Mouse (Mus musculus) kidney, adult 9 months (tissue): ENCODE measurements at regions not wholly inside any gene's neighbourhood (a gene's known extent, or its start where the extent isn't known, plus 50 kb on each side); places are given as distances from the start of the nearest gene placed in this dataset.

Experiments
- DNase-seq: peaks from one replicate; pipeline ENCODE4 v3.0.0; 2022

GRCm38 (mm10) chr19:18200105-18200782 lies 362.8 kb upstream of the Pcsk5 start:
- peak; percentile 8 for DNase-seq

GRCm38 (mm10) chr19:18189102-18189742 lies 351.8 kb upstream of the Pcsk5 start:
- no peak for DNase-seq

GRCm38 (mm10) chr19:18188122-18188866 lies 350.9 kb upstream of the Pcsk5 start:
- DNase-seq = no peak

GRCm38 (mm10) chr19:18185767-18186554 lies 348.5 kb upstream of the Pcsk5 start:
- no peak for DNase-seq

- no peak for DNase-seq
Measured at GRCm38 (mm10) chr19:18185211-18185610, 347.8 kb upstream of the Pcsk5 start.

- DNase-seq = peak; percentile 85
Measured at GRCm38 (mm10) chr19:18176200-18176599, 338.8 kb upstream of the Pcsk5 start.

GRCm38 (mm10) chr19:18146494-18146893 lies 309.1 kb upstream of the Pcsk5 start:
- peak; percentile 56 for DNase-seq

- no peak for DNase-seq
Measured at GRCm38 (mm10) chr19:18130936-18131335, 293.5 kb upstream of the Pcsk5 start.

GRCm38 (mm10) chr19:18128786-18129185 lies 291.4 kb upstream of the Pcsk5 start:
- no peak for DNase-seq

- no peak for DNase-seq
Measured at GRCm38 (mm10) chr19:18106236-18106635, 268.8 kb upstream of the Pcsk5 start.

- DNase-seq = no peak
Measured at GRCm38 (mm10) chr19:18104590-18104989, 267.2 kb upstream of the Pcsk5 start.

- DNase-seq = no peak
Measured at GRCm38 (mm10) chr19:18101423-18102341, 264.2 kb upstream of the Pcsk5 start.

- no peak for DNase-seq
Measured at GRCm38 (mm10) chr19:18083312-18083711, 245.9 kb upstream of the Pcsk5 start.

GRCm38 (mm10) chr19:18068919-18069318 lies 231.5 kb upstream of the Pcsk5 start:
- DNase-seq = no peak

GRCm38 (mm10) chr19:18067855-18068494 lies 230.5 kb upstream of the Pcsk5 start:
- no peak for DNase-seq

- DNase-seq = no peak
Measured at GRCm38 (mm10) chr19:18057256-18057890, 219.9 kb upstream of the Pcsk5 start.

GRCm38 (mm10) chr19:18056414-18057254 lies 219.2 kb upstream of the Pcsk5 start:
- DNase-seq = no peak

GRCm38 (mm10) chr19:18050353-18050752 lies 212.9 kb upstream of the Pcsk5 start:
- no peak for DNase-seq

- no peak for DNase-seq
Measured at GRCm38 (mm10) chr19:18034225-18034624, 196.8 kb upstream of the Pcsk5 start.

GRCm38 (mm10) chr19:18033599-18033998 lies 196.2 kb upstream of the Pcsk5 start:
- no peak for DNase-seq
